27 mouse cellular contexts compared by ENCODE assay signal in the genomic region with DNA sequence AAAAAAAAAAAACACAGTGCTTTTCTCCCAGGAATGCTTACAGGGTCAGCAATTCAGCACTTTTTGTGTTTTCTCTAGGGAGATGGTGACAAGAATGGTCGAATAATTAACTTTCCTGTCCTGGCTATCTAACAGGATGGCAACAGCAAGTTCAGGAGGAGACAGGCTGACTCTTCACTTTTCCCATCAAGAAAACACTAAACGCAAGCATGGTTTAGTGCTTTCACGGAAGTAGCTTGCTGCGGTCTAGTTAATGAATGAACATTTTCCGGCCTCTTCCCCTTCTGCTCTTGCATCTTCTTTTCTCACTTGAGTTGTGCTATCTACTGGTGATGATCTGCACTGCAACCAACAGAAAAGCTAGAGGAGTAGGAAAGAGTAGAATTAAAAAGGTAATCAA.
DNase-seq lines count a peak whose midpoint lies in the region; ATAC-seq and TF ChIP-seq lines count a peak whose summit lies in the region.
"Had no signal": no experiment of that assay in that cellular context is flagged by ENCODE, and none has a peak within 500 bp of the region (broad histone marks: within the 10 kb centered on the region; RNA-seq: fewer than 3 reads in every experiment).

No protein-coding gene starts in this region.

- H3K27ac ChIP-seq in hindbrain, postnatal 0 days: no peak overlapping the region
- no peak overlapping the region for H3K27ac ChIP-seq in hindbrain, embryonic 12.5 days
- no peak overlapping the region for H3K27ac ChIP-seq in liver, postnatal 0 days (ENCODE audit: low read depth)
- H3K27ac ChIP-seq: embryonic facial prominence, embryonic 10.5 days; embryonic facial prominence, embryonic 15.5 days; forebrain, embryonic 12.5 days; heart, embryonic 13.5 days; hindbrain, embryonic 15.5 days; liver, embryonic 14.5 days had no signal

- no peak for TF ChIP-seq EP300 in liver, postnatal 0 days (IDR thresholded peaks at IDR 0.05; ENCODE audit: low read depth)

- no peaks in the 10 kb centered on the region for H3K9me3 ChIP-seq in hindbrain, postnatal 0 days (ENCODE audit: low read length)
- H3K9me3 ChIP-seq in hindbrain, embryonic 12.5 days (replicated peaks): no peaks in the 10 kb centered on the region
- no peaks in the 10 kb centered on the region for H3K9me3 ChIP-seq in liver, postnatal 0 days (ENCODE audit: low read length)
- H3K9me3 ChIP-seq: embryonic facial prominence, embryonic 10.5 days; embryonic facial prominence, embryonic 15.5 days; forebrain, embryonic 12.5 days; heart, embryonic 13.5 days; hindbrain, embryonic 15.5 days had no signal

- no peak overlapping the region for H3K4me3 ChIP-seq in hindbrain, postnatal 0 days (ENCODE audit: low read length)
- no peak overlapping the region for H3K4me3 ChIP-seq in hindbrain, embryonic 12.5 days
- H3K4me3 ChIP-seq in liver, postnatal 0 days (ENCODE audit: low read depth, low read length): no peak overlapping the region
- H3K4me3 ChIP-seq: embryonic facial prominence, embryonic 10.5 days; embryonic facial prominence, embryonic 15.5 days; forebrain, embryonic 12.5 days; heart, embryonic 13.5 days; hindbrain, embryonic 15.5 days had no signal

- no peak overlapping the region for H3K9ac ChIP-seq in hindbrain, postnatal 0 days (replicated peaks; ENCODE audit: low read length)
- no peak overlapping the region for H3K9ac ChIP-seq in hindbrain, embryonic 12.5 days
- no peak overlapping the region for H3K9ac ChIP-seq in liver, postnatal 0 days (replicated peaks)
- H3K9ac ChIP-seq: embryonic facial prominence, embryonic 15.5 days; forebrain, embryonic 12.5 days; forebrain, postnatal 0 days; heart, embryonic 13.5 days; hindbrain, embryonic 15.5 days; liver, embryonic 14.5 days; lung, embryonic 14.5 days had no signal

- no peak for DNase-seq in hindbrain, postnatal 0 days (ENCODE audit: low spot score)
- DNase-seq in retina, embryonic 14.5 days (ENCODE audit: low spot score): peak; percentile 24
- no peak for DNase-seq in retina, postnatal 1 day
- peak; percentile 6 for DNase-seq in kidney, postnatal 10 days
- DNase-seq in c-Kit-positive CD71-positive TER-119-positive erythroid progenitor cells, embryonic 14.5 days (ENCODE audit: low spot score): no peak
- no peak for DNase-seq in right cerebral cortex, postnatal 14 days
- DNase-seq in liver, postnatal 0 days: no peak
- DNase-seq: adrenal gland, postnatal 36 days; cerebellum, adult 2 months; cerebellum, postnatal 25 days; forebrain, postnatal 0 days; gastrocnemius, postnatal 10 days; heart, postnatal 10 days; layer of hippocampus, postnatal 36 days; liver; lung, embryonic 14.5 days; lung, postnatal 14 days; midbrain, embryonic 14.5 days; thymus, postnatal 4 days had no signal

- peak; percentile 37 for TF ChIP-seq CTCF in hindbrain, postnatal 0 days (IDR thresholded peaks at IDR 0.05; ENCODE audit: low read depth)
- no peak for TF ChIP-seq CTCF in liver, postnatal 0 days (IDR thresholded peaks at IDR 0.05; ENCODE audit: low read depth)

- no peak for ATAC-seq in hindbrain, postnatal 0 days
- ATAC-seq in hindbrain, embryonic 12.5 days (ENCODE audit: low FRiP score): no peak
- ATAC-seq in liver, postnatal 0 days: no peak
- ATAC-seq: forebrain, postnatal 0 days had no signal

- 60% methylated on average over 5 of the region's 5 CpGs for WGBS in hindbrain, postnatal 0 days
- WGBS in hindbrain, embryonic 12.5 days: 71% methylated on average over 5 of the region's 5 CpGs
- 68% methylated on average over 5 of the region's 5 CpGs for WGBS in liver, postnatal 0 days (ENCODE audit: insufficient replicate concordance)

- no peak overlapping the region for H3K4me2 ChIP-seq in hindbrain, postnatal 0 days (ENCODE audit: low read depth, low read length)
- no peak overlapping the region for H3K4me2 ChIP-seq in hindbrain, embryonic 12.5 days (replicated peaks)
- H3K4me2 ChIP-seq in liver, postnatal 0 days (ENCODE audit: low read depth, low read length): no peak overlapping the region
- H3K4me2 ChIP-seq: embryonic facial prominence, embryonic 15.5 days; forebrain, embryonic 12.5 days; heart, embryonic 13.5 days; hindbrain, embryonic 15.5 days; lung, embryonic 14.5 days had no signal

- H3K27me3 ChIP-seq in hindbrain, postnatal 0 days (ENCODE audit: insufficient read depth, low read length): no peaks in the 10 kb centered on the region
- H3K27me3 ChIP-seq in hindbrain, embryonic 12.5 days: no peaks in the 10 kb centered on the region
- H3K27me3 ChIP-seq in liver, postnatal 0 days (ENCODE audit: insufficient read depth, low read length): no peaks in the 10 kb centered on the region
- H3K27me3 ChIP-seq: embryonic facial prominence, embryonic 15.5 days; forebrain, embryonic 12.5 days; heart, embryonic 13.5 days; hindbrain, embryonic 15.5 days had no signal

- no peaks in the 10 kb centered on the region for H3K36me3 ChIP-seq in hindbrain, postnatal 0 days (ENCODE audit: insufficient read depth, low read length)
- H3K36me3 ChIP-seq in hindbrain, embryonic 12.5 days: no peaks in the 10 kb centered on the region
- no peaks in the 10 kb centered on the region for H3K36me3 ChIP-seq in liver, postnatal 0 days (replicated peaks; ENCODE audit: insufficient read depth, low read length)
- H3K36me3 ChIP-seq: embryonic facial prominence, embryonic 10.5 days; embryonic facial prominence, embryonic 15.5 days; forebrain, embryonic 12.5 days; G1E; heart, embryonic 13.5 days; hindbrain, embryonic 15.5 days had no signal

- no peaks in the 10 kb centered on the region for H3K4me1 ChIP-seq in hindbrain, postnatal 0 days (ENCODE audit: insufficient read depth, low read length)
- H3K4me1 ChIP-seq in hindbrain, embryonic 12.5 days: no peaks in the 10 kb centered on the region
- H3K4me1 ChIP-seq in liver, postnatal 0 days (ENCODE audit: insufficient read depth): no peaks in the 10 kb centered on the region
- H3K4me1 ChIP-seq: embryonic facial prominence, embryonic 10.5 days; embryonic facial prominence, embryonic 15.5 days; forebrain, embryonic 12.5 days; heart, embryonic 13.5 days; hindbrain, embryonic 15.5 days had no signal

Comparison
In these comparisons a context has a peak if more than half of its experiments do, and no peak if none do; other contexts are left out.
1. DNase-seq: peak in retina, embryonic 14.5 days (single experiment) and kidney, postnatal 10 days (single experiment); none in hindbrain, postnatal 0 days (single experiment), retina, postnatal 1 day (single experiment), c-Kit-positive CD71-positive TER-119-positive erythroid progenitor cells, embryonic 14.5 days (single experiment), right cerebral cortex, postnatal 14 days (single experiment) and liver, postnatal 0 days (single experiment).